Mouse (Mus musculus) CH12.LX (cell line): Measurements from ENCODE around the gene Slc25a19. TPM values are rescaled to one million over a fixed set of nuclear protein-coding genes. Genes with fewer than 3 reads are reported as not detected.
A peak's percentile ranks its signal among the peaks of the same experiment; 100 is the strongest.

Source experiments
- DNase-seq: peaks from one replicate; pipeline ENCODE4 v3.0.0-alpha.2; 2013; ENCODE audit errors: extremely low read depth
- H3K27ac ChIP-seq: 2 replicates; pipeline ENCODE4 v1.5.1; 2012; ENCODE audit warnings: low read depth, mild to moderate bottlenecking, control low read depth, moderate library complexity; ENCODE audit not compliant: insufficient read depth
- H3K27me3 ChIP-seq: replicated peaks from 2 replicates; pipeline ENCODE3; 2012; ENCODE audit warnings: inconsistent platforms
- H3K36me3 ChIP-seq, 2 experiments: replicated peaks in 1 of 2; 2 replicates each; pipeline versions ENCODE3 to v1.6.1; 2012; ENCODE audit warnings: inconsistent platforms in 1 of 2, low read length in 1 of 2, mild to moderate bottlenecking in 1 of 2, mixed read lengths in 1 of 2, moderate library complexity in 1 of 2; ENCODE audit not compliant: control insufficient read depth in 1 of 2, insufficient read depth in 1 of 2
- H3K4me1 ChIP-seq, 2 experiments: 2 replicates each; pipeline ENCODE4 v1.6.1; 2012; ENCODE audit warnings: inconsistent platforms in 1 of 2, moderate library complexity in 1 of 2; ENCODE audit not compliant: insufficient read depth in 2 of 2, control insufficient read depth in 1 of 2
- H3K4me2 ChIP-seq: 2 replicates; pipeline ENCODE4 v1.6.1; 2012; ENCODE audit warnings: low read depth, mild to moderate bottlenecking, control low read depth; ENCODE audit not compliant: poor library complexity, insufficient read depth, severe bottlenecking
- H3K4me3 ChIP-seq, 3 experiments: fragments of 150-350 bp in 1 of 3; sonication (generic) in 1 of 3; replicated peaks in 1 of 3; 2 replicates each; pipeline versions ENCODE3 to v1.5.1; 2011 to 2012; ENCODE audit warnings: low read depth in 2 of 3, low read length in 2 of 3, mild to moderate bottlenecking in 2 of 3, moderate library complexity in 2 of 3, control low read depth in 1 of 3, improper control_type of control experiment in 1 of 3, inconsistent platforms in 1 of 3, mixed read lengths in 1 of 3; ENCODE audit not compliant: poor library complexity in 1 of 3
- H3K79me2 ChIP-seq: replicated peaks from 2 replicates; pipeline ENCODE4 v1.6.1; 2012; ENCODE audit warnings: mild to moderate bottlenecking, moderate library complexity; ENCODE audit not compliant: control insufficient read depth, poor library complexity, insufficient read depth, severe bottlenecking; ENCODE audit errors: extremely low read depth
- H3K9ac ChIP-seq: 2 replicates; pipeline ENCODE4 v1.6.1; 2012; ENCODE audit warnings: low read depth, mild to moderate bottlenecking, control low read depth, moderate library complexity; ENCODE audit not compliant: insufficient read depth
- H3K9me3 ChIP-seq: replicated peaks from 2 replicates; pipeline ENCODE3; 2012; ENCODE audit warnings: low read length, inconsistent platforms, mixed read lengths
- BHLHE40 ChIP-seq: IDR thresholded peaks from 2 replicates; pipeline ENCODE4 v1.6.1; 2011; ENCODE audit warnings: mild to moderate bottlenecking, low read depth, low read length, improper control_type of control experiment
- CHD1 ChIP-seq: IDR thresholded peaks from 2 replicates; pipeline ENCODE4 v1.6.1; 2012; ENCODE audit warnings: low read depth, low read length, improper control_type of control experiment, inconsistent platforms
- CHD2 ChIP-seq: IDR thresholded peaks from 2 replicates; pipeline ENCODE4 v1.6.1; 2011; ENCODE audit warnings: low read length, improper control_type of control experiment
- CTCF ChIP-seq, 2 experiments: IDR thresholded peaks in 1 of 2; conservative IDR thresholded peaks in 1 of 2; 2 replicates each; pipeline ENCODE4 v1.5.1; 2011 to 2012; ENCODE audit warnings: low read depth in 2 of 2, low read length in 2 of 2, improper control_type of control experiment in 1 of 2, inconsistent platforms in 1 of 2, mild to moderate bottlenecking in 1 of 2, moderate library complexity in 1 of 2
- E2F4 ChIP-seq: IDR thresholded peaks from 2 replicates; pipeline ENCODE4 v1.6.1; 2011; ENCODE audit warnings: low read depth, low read length, improper control_type of control experiment; ENCODE audit not compliant: insufficient replicate concordance
- ELF1 ChIP-seq: IDR thresholded peaks from 2 replicates; pipeline ENCODE4 v1.6.1; 2014; ENCODE audit warnings: low read depth, mild to moderate bottlenecking, inconsistent platforms, low read length, improper control_type of control experiment
- EP300 ChIP-seq: IDR thresholded peaks from 2 replicates; pipeline ENCODE4 v1.6.1; 2011; ENCODE audit warnings: low read length, improper control_type of control experiment
- ETS1 ChIP-seq: conservative IDR thresholded peaks from 2 replicates; pipeline ENCODE4 v1.6.1; 2012; ENCODE audit warnings: low read depth, mild to moderate bottlenecking, inconsistent platforms, low read length, improper control_type of control experiment, moderate library complexity
- GABPA ChIP-seq: IDR thresholded peaks from 2 replicates; pipeline ENCODE4 v1.6.1; 2012; ENCODE audit warnings: low read depth, low read length, improper control_type of control experiment, inconsistent platforms; ENCODE audit not compliant: insufficient replicate concordance
- HCFC1 ChIP-seq: IDR thresholded peaks from 2 replicates; pipeline ENCODE4 v1.6.1; 2012; ENCODE audit warnings: low read depth, mild to moderate bottlenecking, inconsistent platforms, low read length, improper control_type of control experiment
- IRF4 ChIP-seq: IDR thresholded peaks from 2 replicates; pipeline ENCODE4 v1.6.1; 2014; ENCODE audit warnings: low read depth, mild to moderate bottlenecking, inconsistent platforms, low read length, improper control_type of control experiment
- JUN ChIP-seq: IDR thresholded peaks from 2 replicates; pipeline ENCODE4 v1.6.1; 2011; ENCODE audit warnings: low read depth, mild to moderate bottlenecking, low read length, improper control_type of control experiment, moderate library complexity; ENCODE audit not compliant: insufficient read depth
- JUND ChIP-seq: conservative IDR thresholded peaks from 2 replicates; pipeline ENCODE4 v1.6.1; 2011; ENCODE audit warnings: low read depth, low read length, improper control_type of control experiment
- KAT2A ChIP-seq: IDR thresholded peaks from 2 replicates; pipeline ENCODE4 v1.6.1; 2012; ENCODE audit warnings: low read length, improper control_type of control experiment, inconsistent platforms; ENCODE audit not compliant: insufficient replicate concordance
- MAFK ChIP-seq: IDR thresholded peaks from 2 replicates; pipeline ENCODE4 v1.6.1; 2011; ENCODE audit warnings: low read length, improper control_type of control experiment; ENCODE audit not compliant: insufficient replicate concordance
- MAX ChIP-seq: IDR thresholded peaks from 2 replicates; pipeline ENCODE4 v1.6.1; 2011; ENCODE audit warnings: low read length, improper control_type of control experiment
- MAZ ChIP-seq: IDR thresholded peaks from 2 replicates; pipeline ENCODE4 v1.6.1; 2012; ENCODE audit warnings: low read depth, mild to moderate bottlenecking, inconsistent platforms, low read length, improper control_type of control experiment, moderate library complexity
- MEF2A ChIP-seq: IDR thresholded peaks from 2 replicates; pipeline ENCODE4 v1.6.1; 2014; ENCODE audit warnings: low read depth, mild to moderate bottlenecking, inconsistent platforms, low read length, improper control_type of control experiment, borderline replicate concordance
- MXI1 ChIP-seq: IDR thresholded peaks from 2 replicates; pipeline ENCODE4 v1.6.1; 2011; ENCODE audit warnings: mild to moderate bottlenecking, low read depth, low read length, improper control_type of control experiment
- MYC ChIP-seq: IDR thresholded peaks from 2 replicates; pipeline ENCODE4 v1.6.1; 2011; ENCODE audit warnings: low read depth, mild to moderate bottlenecking, improper control_type of control experiment, low read length
- NELFE ChIP-seq: IDR thresholded peaks from 2 replicates; pipeline ENCODE4 v1.6.1; 2011; ENCODE audit warnings: low read depth, low read length, improper control_type of control experiment
- NRF1 ChIP-seq: IDR thresholded peaks from 2 replicates; pipeline ENCODE4 v1.6.1; 2014; ENCODE audit warnings: low read depth, mild to moderate bottlenecking, inconsistent platforms, low read length, improper control_type of control experiment, moderate library complexity
- PAX5 ChIP-seq: IDR thresholded peaks from 2 replicates; pipeline ENCODE4 v1.6.1; 2012; ENCODE audit warnings: low read length, inconsistent platforms, mixed read lengths
- POLR2A ChIP-seq: IDR thresholded peaks from 2 replicates; pipeline ENCODE4 v1.6.1; 2011; ENCODE audit warnings: low read depth, mild to moderate bottlenecking, improper control_type of control experiment, low read length
- POLR2AphosphoS2 ChIP-seq: IDR thresholded peaks from 2 replicates; pipeline ENCODE4 v1.6.1; 2011; ENCODE audit warnings: low read depth, low read length, improper control_type of control experiment
- RAD21 ChIP-seq: IDR thresholded peaks from 2 replicates; pipeline ENCODE4 v1.6.1; 2011; ENCODE audit warnings: low read depth, mild to moderate bottlenecking, low read length, improper control_type of control experiment, moderate library complexity
- RCOR1 ChIP-seq: conservative IDR thresholded peaks from 2 replicates; pipeline ENCODE4 v1.6.1; 2012; ENCODE audit warnings: low read depth, mild to moderate bottlenecking, inconsistent platforms, low read length, improper control_type of control experiment
- SIN3A ChIP-seq: IDR thresholded peaks from 2 replicates; pipeline ENCODE4 v1.6.1; 2012; ENCODE audit warnings: low read length, improper control_type of control experiment, inconsistent platforms
- SMC3 ChIP-seq: IDR thresholded peaks from 2 replicates; pipeline ENCODE4 v1.6.1; 2011; ENCODE audit warnings: low read depth, low read length, improper control_type of control experiment
- TBP ChIP-seq: conservative IDR thresholded peaks from 2 replicates; pipeline ENCODE4 v1.6.1; 2011; ENCODE audit warnings: low read depth, low read length, improper control_type of control experiment
- TCF12 ChIP-seq: IDR thresholded peaks from 2 replicates; pipeline ENCODE4 v1.6.1; 2014; ENCODE audit warnings: low read depth, mild to moderate bottlenecking, inconsistent platforms, low read length, improper control_type of control experiment
- UBTF ChIP-seq: IDR thresholded peaks from 2 replicates; pipeline ENCODE4 v1.6.1; 2012; ENCODE audit warnings: low read depth, mild to moderate bottlenecking, inconsistent platforms, low read length, improper control_type of control experiment, moderate library complexity
- USF1 ChIP-seq: IDR thresholded peaks from 2 replicates; pipeline ENCODE4 v1.6.1; 2014; ENCODE audit warnings: low read depth, mild to moderate bottlenecking, inconsistent platforms, low read length, improper control_type of control experiment
- USF2 ChIP-seq: conservative IDR thresholded peaks from 2 replicates; pipeline ENCODE4 v1.6.1; 2011; ENCODE audit warnings: low read depth, low read length, improper control_type of control experiment
- ZC3H11A ChIP-seq: IDR thresholded peaks from 2 replicates; pipeline ENCODE4 v1.6.1; 2012; ENCODE audit warnings: low read depth, mild to moderate bottlenecking, inconsistent platforms, low read length, improper control_type of control experiment
- ZKSCAN1 ChIP-seq: IDR thresholded peaks from 2 replicates; pipeline ENCODE4 v1.6.1; 2012; ENCODE audit warnings: low read depth, inconsistent platforms, low read length, improper control_type of control experiment, borderline replicate concordance
- ZMIZ1 ChIP-seq: IDR thresholded peaks from 2 replicates; pipeline ENCODE4 v1.6.1; 2012; ENCODE audit warnings: low read depth, mild to moderate bottlenecking, inconsistent platforms, low read length, improper control_type of control experiment
- ZNF384 ChIP-seq: IDR thresholded peaks from 2 replicates; pipeline ENCODE4 v1.6.1; 2012; ENCODE audit warnings: low read depth, low read length, improper control_type of control experiment, inconsistent platforms
- dilution Hi-C: fragments of 300-500 bp; cut with MboI; formaldehyde crosslinking; loops from 2 replicates; pipeline ENCODE4 v1.14.3; 2020; ENCODE audit warnings: low sequenced_read_pairs; ENCODE audit not compliant: extremely low pct_unique_long_range_greater_than_20kb, extremely low pct_ligation_motif_present
- in situ Hi-C: fragments of 300-500 bp; cut with MboI; formaldehyde crosslinking; loops from 3 replicates; pipeline ENCODE4 v1.14.3; 2019; ENCODE audit warnings: low sequenced_read_pairs, low pct_ligation_motif_present, low pct_unique_long_range_greater_than_20kb, mixed read lengths
- polyA plus RNA-seq: library from polyadenylated mRNA; unstranded; fragments of >175 nt; gene quantifications from 2 replicates; pipeline ENCODE4 v1.2.1, GENCODE M21; 2012; ENCODE audit warnings: low read depth; ENCODE audit not compliant: insufficient read length
- total RNA-seq, 2 experiments: library from RNA; depleted of rRNA; stranded (reverse); fragments of 300-350 nt in 1 of 2; fragments of >200 nt in 1 of 2; gene quantifications; 2 replicates each; pipeline ENCODE4 v1.2.3; 2012 to 2014

Gene Slc25a19
- total and polyA plus RNA-seq, 3 experiments: 277 to 398 (median 278) TPM

GRCm38 (mm10) chr11:115672226-115672987 is 44.3 kb upstream of the Slc25a19 start:
- H3K36me3 ChIP-seq: peaks cover 23 to 56% of the 10 kb centered on the region in 2 experiments

GRCm38 (mm10) chr11:115670451-115671050 is 42.5 kb upstream of the Slc25a19 start:
- Histone ChIP-seq H3K4me2 (peak overlapping the region; percentile 69), H3K27ac (peak overlapping the region; percentile 88), H3K4me1 (peaks cover 39 to 89% of the 10 kb centered on the region in 2 experiments), H3K36me3 (peaks cover 16 to 53% of the 10 kb centered on the region in 2 experiments), H3K9me3 (no peaks in the 10 kb centered on the region), H3K27me3 (no peaks in the 10 kb centered on the region), H3K4me3 (no peak overlapping the region), H3K9ac (no peak overlapping the region), H3K79me2 (peaks cover 97% of the 10 kb centered on the region)
- in situ Hi-C loops (no loop called here), dilution Hi-C loops (no loop called here)
- DNase-seq: peak; percentile 87
- TF ChIP-seq RCOR1: peak; percentile 54; the same call in 1 of the 2 replicates
- peak; percentile 20; the same call in 1 of the 2 replicates for TF ChIP-seq POLR2A
- peak; percentile 85 for TF ChIP-seq EP300
- no peak for TF ChIP-seq CHD1
- TF ChIP-seq BHLHE40: peak; percentile 82
- peak; percentile 70 for TF ChIP-seq ETS1
- no peak for TF ChIP-seq ZKSCAN1
- TF ChIP-seq HCFC1: no peak
- TF ChIP-seq UBTF: peak; percentile 42; the same call in 1 of the 2 replicates
- TF ChIP-seq MXI1: peak; percentile 83; the same call in 1 of the 2 replicates
- peak; percentile 86 for TF ChIP-seq IRF4
- peak; percentile 92 for TF ChIP-seq MYC
- 0 out of 2 replicates have a peak, but pooled peaks have one; percentile 30 for TF ChIP-seq MAFK
- peak; percentile 63; the same call in 1 of the 2 replicates for TF ChIP-seq CHD2
- 0 out of 2 replicates have a peak, but pooled peaks have one; percentile 18 for TF ChIP-seq SMC3

More at GRCm38 (mm10) chr11:115672226-115672987, 44.3 kb upstream of the Slc25a19 start:
- H3K9me3 ChIP-seq: no peaks in the 10 kb centered on the region
- TF ChIP-seq USF2 (no peak), RCOR1 (no peak), SIN3A (0 out of 2 replicates have a peak, but pooled peaks have one; percentile 22), ZNF384 (peak; percentile 86), E2F4 (no peak), POLR2AphosphoS2 (no peak), CTCF (conservative IDR thresholded peaks at IDR 0.05 in 1 of 2, IDR thresholded peaks at IDR 0.05 in 1 of 2; ENCODE audit: low read depth in 2 of 2, low read length in 2 of 2) (no peak), JUN (no peak), MEF2A (peak; percentile 29; the same call in 1 of the 2 replicates), ZMIZ1 (no peak), ELF1 (0 out of 2 replicates have a peak, but pooled peaks have one; percentile 30), KAT2A (no peak), NELFE (no peak), PAX5 (no peak), USF1 (no peak), SMC3 (no peak), JUND (no peak), MXI1 (peak; percentile 55; the same call in 1 of the 2 replicates), TBP (no peak), MYC (no peak), MAFK (no peak), GABPA (no peak), UBTF (0 out of 2 replicates have a peak, but pooled peaks have one; percentile 27), TCF12 (no peak), CHD1 (no peak), ZKSCAN1 (no peak), RAD21 (no peak), POLR2A (peak; percentile 34), NRF1 (no peak), MAX (0 out of 2 replicates have a peak, but pooled peaks have one; percentile 47), ETS1 (no peak), IRF4 (0 out of 2 replicates have a peak, but pooled peaks have one; percentile 7), BHLHE40 (no peak), CHD2 (no peak), HCFC1 (no peak), MAZ (no peak), ZC3H11A (no peak), EP300 (no peak)
- in situ Hi-C loops (no loop called here), dilution Hi-C loops (no loop called here)
- H3K27ac ChIP-seq: peak overlapping the region; percentile 58
- H3K79me2 ChIP-seq: peaks cover 99% of the 10 kb centered on the region
- DNase-seq: no peak
- H3K4me2 ChIP-seq: peak overlapping the region; percentile 69
- H3K27me3 ChIP-seq: no peaks in the 10 kb centered on the region
- no peak overlapping the region for H3K9ac ChIP-seq
- H3K4me1 ChIP-seq: peaks cover 49 to 95% of the 10 kb centered on the region in 2 experiments
- H3K4me3 ChIP-seq: no peak overlapping the region
